Mouse (Mus musculus) effector memory CD4-positive, alpha-beta T cell, adult 5 months (primary cell): Measurements from ENCODE around the gene Fer. TPM values are rescaled to one million over a fixed set of nuclear protein-coding genes. Genes with fewer than 3 reads are reported as not detected.

Source experiments
- polyA plus RNA-seq: library from polyadenylated mRNA; unstranded; fragments of 100-300 nt; shearing (Covaris generic); gene quantifications from one replicate; pipeline ENCODE4 v1.2.1, GENCODE M21; 2017

Fer gene
- polyA plus RNA-seq: 0.79 TPM

DNA sequence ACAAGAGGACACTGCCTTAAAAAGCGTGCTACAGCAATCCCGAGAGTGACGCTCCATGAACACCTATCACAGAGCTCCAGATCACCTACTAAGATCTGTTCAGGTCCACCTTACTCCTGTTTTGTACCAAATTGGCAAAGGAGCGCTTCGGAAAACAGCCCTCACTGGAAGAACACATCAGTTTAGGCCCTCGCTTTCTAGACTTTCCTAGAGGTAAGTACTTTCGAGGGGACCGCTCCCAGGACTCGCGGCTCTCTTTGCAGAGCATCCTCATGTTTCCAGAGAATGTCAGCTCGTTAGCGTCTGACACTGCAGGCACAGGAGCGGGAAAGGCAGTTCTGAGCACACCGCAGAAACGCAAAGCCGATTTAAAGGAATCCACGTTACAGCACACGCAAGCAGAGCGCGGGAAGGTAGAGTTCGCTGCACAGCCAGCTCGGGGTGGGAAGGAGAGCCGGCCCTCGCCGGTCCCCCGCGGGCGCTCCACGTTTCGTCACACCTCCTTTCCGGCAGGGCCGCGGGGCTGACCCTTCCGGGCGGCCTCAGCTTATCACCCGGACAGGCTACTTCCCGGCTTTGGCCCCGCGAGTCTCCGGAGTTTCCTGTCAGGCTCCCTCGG is at the start of gene Fer:
Fer (plus strand) TSS at position 51 of the 619 bp plus-strand sequence.

DNA sequence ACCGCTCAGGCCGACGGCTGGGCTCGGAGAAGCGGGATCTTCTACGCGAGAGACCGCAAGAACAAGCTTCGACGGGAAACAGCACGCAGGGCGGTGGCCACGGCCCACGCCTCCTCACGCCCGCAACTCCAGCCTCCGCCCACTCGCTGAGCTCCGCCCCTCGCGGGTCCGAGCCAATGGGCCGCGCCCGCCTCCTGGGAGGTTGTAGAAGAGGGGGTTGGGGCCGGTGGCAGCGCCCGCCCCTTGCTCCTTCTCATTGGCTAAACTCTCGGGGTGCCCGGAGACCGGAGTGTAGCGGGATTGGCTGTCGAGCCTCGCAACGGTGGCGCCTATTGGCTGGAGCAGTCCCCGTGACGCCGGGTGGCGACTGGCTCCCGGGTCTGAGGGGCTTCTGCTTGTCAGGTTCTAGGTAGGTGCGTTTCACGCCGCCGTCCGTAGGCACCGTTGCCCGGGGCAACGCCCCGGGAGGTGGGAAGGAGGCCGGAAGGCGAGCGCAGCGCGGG is 836 bp downstream of the Fer start, which contains the start of gene A930002H24Rik:
A930002H24Rik (minus strand) TSS at position 145 of the 503 bp plus-strand sequence.

Other genes with a start within 250 kb of the Fer start
- gene A930002H24Rik, start 729 bp downstream of the Fer start, polyA plus RNA-seq: not detected